Mouse (Mus musculus): Measurements from ENCODE around the gene 2310030G06Rik. TPM values are rescaled to one million over a fixed set of nuclear protein-coding genes. Genes with fewer than 3 reads are reported as not detected.

The 2310030G06Rik gene
- polyA plus RNA-seq, 1 experiment from 2014 or later = 9.3 TPM

DNA sequence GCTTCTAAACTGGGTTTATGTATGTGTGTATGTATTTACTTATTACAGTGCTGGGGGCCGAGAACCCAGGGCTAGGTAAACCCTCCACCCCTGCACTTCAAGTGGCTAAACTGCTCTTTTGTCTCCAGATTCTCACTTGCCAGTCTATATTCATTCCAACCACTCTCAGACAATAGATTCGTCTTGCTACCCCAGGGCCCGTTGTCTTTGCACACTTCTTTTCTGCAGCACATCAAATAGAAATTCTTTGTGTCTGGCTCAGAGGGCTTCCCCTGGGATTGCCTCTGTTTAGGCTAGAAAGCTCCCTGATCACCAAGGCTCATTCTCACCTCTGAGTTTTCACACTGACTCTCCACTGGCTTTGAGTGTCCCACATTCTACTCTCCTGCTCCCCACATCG lies 13.8 kb downstream of the 2310030G06Rik start:
- no peaks in the 10 kb centered on the region for H3K4me1 ChIP-seq (ENCODE audit: control insufficient read depth, insufficient read depth, low read length)
- 7% methylated on average over 4 of the region's 4 CpGs for WGBS
- no peak overlapping the region for H3K4me3 ChIP-seq (ENCODE audit: low read length)
- H3K9me3 ChIP-seq (ENCODE audit: control insufficient read depth, low read length) = no peaks in the 10 kb centered on the region
- H3K9ac ChIP-seq (ENCODE audit: low read depth, low read length) = no peak overlapping the region
- H3K27me3 ChIP-seq (ENCODE audit: control insufficient read depth, insufficient read depth, low read length) = no peaks in the 10 kb centered on the region
- no peak overlapping the region for H3K4me2 ChIP-seq (replicated peaks; ENCODE audit: low read depth, low read length)
- H3K27ac ChIP-seq (ENCODE audit: low read depth, low read length) = no peak overlapping the region
- ATAC-seq (ENCODE audit: low FRiP score, low TSS enrichment) = no peak
- no peaks in the 10 kb centered on the region for H3K36me3 ChIP-seq (ENCODE audit: control insufficient read depth, insufficient read depth, low read length)

DNA sequence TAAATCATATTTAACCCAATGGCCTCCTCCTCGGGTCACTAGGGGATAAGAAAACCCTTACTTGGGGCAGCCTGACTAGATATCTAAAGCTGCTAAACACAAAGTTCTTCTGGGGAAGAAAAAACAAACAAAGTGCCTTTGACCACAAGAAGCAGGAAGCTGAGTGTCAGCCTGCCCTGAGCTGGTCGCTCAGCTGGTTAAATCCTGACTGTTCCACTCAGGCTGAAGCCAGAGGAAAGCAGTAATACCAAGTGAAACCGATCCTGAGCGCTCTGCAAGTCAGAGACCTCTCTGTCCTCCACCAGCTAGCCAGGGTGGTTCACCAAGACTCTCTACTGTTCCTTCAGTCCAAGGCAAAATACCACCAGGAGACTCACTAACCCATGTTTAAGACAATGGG lies 16.7 kb downstream of the 2310030G06Rik start:
- Histone ChIP-seq H3K9ac (ENCODE audit: low read depth, low read length) (no peak overlapping the region), H3K36me3 (ENCODE audit: control insufficient read depth, insufficient read depth, low read length) (no peaks in the 10 kb centered on the region), H3K4me2 (replicated peaks; ENCODE audit: low read depth, low read length) (no peak overlapping the region), H3K9me3 (ENCODE audit: control insufficient read depth, low read length) (no peaks in the 10 kb centered on the region), H3K4me3 (ENCODE audit: low read length) (no peak overlapping the region), H3K27ac (ENCODE audit: low read depth, low read length) (no peak overlapping the region), H3K27me3 (ENCODE audit: control insufficient read depth, insufficient read depth, low read length) (no peaks in the 10 kb centered on the region), H3K4me1 (ENCODE audit: control insufficient read depth, insufficient read depth, low read length) (peaks cover 4% of the 10 kb centered on the region; the same call in 1 of the 2 replicates)
- WGBS = 34% methylated on average over 4 of the region's 4 CpGs
- ATAC-seq (ENCODE audit: low FRiP score, low TSS enrichment) = no peak

DNA sequence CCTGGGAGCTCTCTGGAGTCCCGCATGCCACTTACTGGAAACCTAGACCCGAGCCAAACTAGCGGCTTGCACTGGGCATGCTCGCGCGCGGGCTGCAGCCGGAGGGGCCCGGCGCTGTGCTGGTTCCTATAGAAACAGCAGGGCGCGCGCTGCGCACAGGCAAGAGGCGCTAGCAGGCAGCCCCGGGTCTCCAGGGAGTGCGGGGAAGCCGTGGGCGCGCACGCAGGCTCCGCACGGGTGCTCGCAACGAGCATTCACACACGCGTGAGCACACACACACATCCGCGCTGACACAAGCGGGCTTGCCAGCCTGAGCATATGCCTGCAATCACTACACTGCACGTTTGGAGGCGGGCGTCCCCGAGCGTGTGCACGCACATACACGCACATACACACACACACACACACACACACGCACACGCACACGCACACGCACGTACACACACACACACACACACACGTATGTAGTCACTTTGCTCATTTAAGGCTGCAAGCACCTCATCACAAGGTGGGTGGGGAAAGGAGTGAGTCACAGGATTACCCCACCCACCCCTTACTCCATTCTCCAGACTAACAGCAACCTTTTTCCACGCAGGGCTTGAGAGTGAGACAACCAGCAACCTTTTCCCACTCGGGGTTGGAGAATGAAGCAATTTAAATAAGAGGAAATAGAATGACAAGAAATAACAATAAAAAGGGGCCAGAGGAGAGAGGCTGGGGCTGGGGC lies 18.2 kb downstream of the 2310030G06Rik start:
- Histone ChIP-seq H3K4me3 (ENCODE audit: low read length) (peak overlapping the region; percentile 62), H3K9ac (ENCODE audit: low read depth, low read length) (peak overlapping the region; percentile 65), H3K4me2 (replicated peaks; ENCODE audit: low read depth, low read length) (peak overlapping the region; percentile 74), H3K36me3 (ENCODE audit: control insufficient read depth, insufficient read depth, low read length) (no peaks in the 10 kb centered on the region), H3K4me1 (ENCODE audit: control insufficient read depth, insufficient read depth, low read length) (peaks cover 4% of the 10 kb centered on the region; the same call in 1 of the 2 replicates), H3K27ac (ENCODE audit: low read depth, low read length) (no peak overlapping the region), H3K9me3 (ENCODE audit: control insufficient read depth, low read length) (no peaks in the 10 kb centered on the region), H3K27me3 (ENCODE audit: control insufficient read depth, insufficient read depth, low read length) (no peaks in the 10 kb centered on the region)
- peak; percentile 96 for ATAC-seq (ENCODE audit: low FRiP score, low TSS enrichment)
- WGBS = under 1% methylated on average over 45 of the region's 45 CpGs

DNA sequence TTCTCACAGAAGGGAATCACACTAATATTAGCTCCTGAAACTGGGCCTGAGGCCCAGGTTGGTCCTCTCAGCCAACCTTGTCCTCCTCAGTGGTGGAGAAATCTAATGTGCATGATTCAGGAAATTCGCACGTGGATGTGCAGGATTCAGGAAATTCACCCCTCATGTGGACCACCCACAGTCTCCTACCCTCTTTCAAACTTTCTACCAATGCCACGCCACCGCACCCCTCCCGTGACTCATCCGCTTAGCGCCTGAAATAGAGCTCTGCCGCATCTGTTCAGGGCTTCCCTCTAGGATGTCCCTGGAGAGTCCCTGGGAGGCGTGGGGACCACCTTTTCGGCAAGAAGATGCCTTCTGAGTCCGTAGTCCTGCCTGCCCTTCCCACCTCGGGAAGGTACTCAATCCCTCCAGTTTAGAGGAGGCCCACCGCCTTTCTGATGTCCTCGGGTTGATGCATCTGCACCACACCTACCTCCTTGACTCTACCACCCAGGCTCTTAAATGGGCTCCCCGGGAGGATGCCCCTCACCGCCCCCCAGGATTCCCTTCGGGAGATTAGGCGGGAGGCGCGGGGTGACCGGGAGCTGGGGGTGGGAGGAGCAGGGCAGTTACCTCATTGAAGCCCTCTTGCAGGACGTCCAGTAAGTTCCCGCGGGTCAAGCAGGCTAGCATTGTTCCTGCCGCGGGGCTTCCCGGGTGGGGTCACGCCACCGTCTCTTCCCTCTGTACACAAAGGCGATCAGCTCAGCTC lies 19.0 kb downstream of the 2310030G06Rik start:
- peak; percentile 65 for ATAC-seq (ENCODE audit: low FRiP score, low TSS enrichment)
- Histone ChIP-seq H3K27ac (ENCODE audit: low read depth, low read length) (no peak overlapping the region), H3K27me3 (ENCODE audit: control insufficient read depth, insufficient read depth, low read length) (no peaks in the 10 kb centered on the region), H3K4me3 (ENCODE audit: low read length) (peak overlapping the region; percentile 62), H3K4me1 (ENCODE audit: control insufficient read depth, insufficient read depth, low read length) (peaks cover 4% of the 10 kb centered on the region; the same call in 1 of the 2 replicates), H3K9ac (ENCODE audit: low read depth, low read length) (peak overlapping the region; percentile 65), H3K9me3 (ENCODE audit: control insufficient read depth, low read length) (no peaks in the 10 kb centered on the region), H3K4me2 (replicated peaks; ENCODE audit: low read depth, low read length) (peak overlapping the region; percentile 74), H3K36me3 (ENCODE audit: control insufficient read depth, insufficient read depth, low read length) (no peaks in the 10 kb centered on the region)
- 3% methylated on average over 30 of the region's 30 CpGs for WGBS

DNA sequence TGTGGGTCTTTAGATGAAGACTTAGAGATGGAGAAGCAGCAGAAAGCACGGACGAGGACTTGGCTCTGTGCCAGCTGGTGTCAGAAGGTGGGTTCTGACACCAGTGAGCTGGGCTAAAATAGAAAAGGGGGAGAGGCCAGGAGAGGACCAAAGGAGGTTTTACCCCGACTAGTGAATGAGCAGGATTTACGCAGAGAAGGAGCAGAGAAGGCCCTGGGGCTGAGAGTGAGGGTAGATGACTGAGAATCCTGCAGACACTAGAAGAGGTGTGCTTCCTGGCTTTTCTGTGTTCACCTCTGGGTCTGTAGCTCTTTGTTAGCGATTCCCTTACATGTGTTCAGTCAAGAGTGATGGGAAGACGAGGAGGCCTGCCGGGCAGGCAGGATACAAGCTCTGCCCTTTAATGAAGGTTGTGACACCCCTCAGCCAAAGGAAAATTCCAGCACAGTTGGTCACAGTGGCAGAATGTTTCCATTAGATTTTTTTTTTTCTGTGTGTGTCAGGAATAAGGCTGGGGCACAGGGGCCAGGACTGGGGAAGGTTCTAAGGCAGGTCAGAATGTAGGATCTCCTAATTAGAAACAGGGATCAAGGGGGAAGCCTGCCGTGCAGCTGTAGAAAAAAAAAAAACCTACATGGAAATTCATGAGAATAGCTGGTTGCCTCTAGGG lies 20.3 kb downstream of the 2310030G06Rik start:
- WGBS = 47% methylated on average over 8 of the region's 8 CpGs
- H3K4me2 ChIP-seq (replicated peaks; ENCODE audit: low read depth, low read length) = no peak overlapping the region
- no peak overlapping the region for H3K9ac ChIP-seq (ENCODE audit: low read depth, low read length)
- no peak for ATAC-seq (ENCODE audit: low FRiP score, low TSS enrichment)
- no peaks in the 10 kb centered on the region for H3K36me3 ChIP-seq (ENCODE audit: control insufficient read depth, insufficient read depth, low read length)
- peaks cover 4% of the 10 kb centered on the region; the same call in 1 of the 2 replicates for H3K4me1 ChIP-seq (ENCODE audit: control insufficient read depth, insufficient read depth, low read length)
- H3K4me3 ChIP-seq (ENCODE audit: low read length) = no peak overlapping the region
- no peaks in the 10 kb centered on the region for H3K27me3 ChIP-seq (ENCODE audit: control insufficient read depth, insufficient read depth, low read length)
- no peaks in the 10 kb centered on the region for H3K9me3 ChIP-seq (ENCODE audit: control insufficient read depth, low read length)
- H3K27ac ChIP-seq (ENCODE audit: low read depth, low read length) = no peak overlapping the region

DNA sequence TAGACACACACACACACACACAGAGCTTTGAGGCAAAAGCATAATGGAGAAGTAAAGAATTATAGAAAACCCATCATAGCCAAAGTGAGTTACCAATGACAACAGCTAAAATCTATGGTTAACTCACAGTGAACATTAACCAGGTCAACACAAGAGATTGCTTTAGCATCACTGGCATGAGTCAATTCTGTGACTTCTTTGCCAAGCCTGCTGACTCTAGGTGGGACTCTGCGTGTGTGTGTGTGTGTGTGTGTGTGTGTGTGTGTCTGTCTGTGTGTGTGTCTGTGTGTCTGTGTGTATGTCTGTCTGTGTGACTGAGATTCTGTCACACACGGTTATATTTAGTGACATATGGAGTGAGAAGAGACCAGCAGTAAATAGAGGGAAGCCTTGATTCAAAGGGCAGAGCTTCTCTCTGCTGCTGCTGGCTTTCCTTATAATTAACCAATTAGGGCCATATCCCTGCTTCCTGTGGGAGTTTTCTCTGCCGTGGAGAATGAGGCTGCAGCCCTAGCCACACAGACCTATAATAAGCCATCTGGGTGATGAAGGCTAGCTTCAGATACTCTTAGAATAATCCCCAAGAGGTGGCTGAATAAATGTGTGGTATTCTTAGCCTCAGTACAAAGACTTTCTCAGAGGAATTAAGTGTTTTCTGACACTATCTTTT lies 21.5 kb downstream of the 2310030G06Rik start:
- H3K4me1 ChIP-seq (ENCODE audit: control insufficient read depth, insufficient read depth, low read length) = peaks cover 4% of the 10 kb centered on the region; the same call in 1 of the 2 replicates
- H3K27ac ChIP-seq (ENCODE audit: low read depth, low read length) = no peak overlapping the region

DNA sequence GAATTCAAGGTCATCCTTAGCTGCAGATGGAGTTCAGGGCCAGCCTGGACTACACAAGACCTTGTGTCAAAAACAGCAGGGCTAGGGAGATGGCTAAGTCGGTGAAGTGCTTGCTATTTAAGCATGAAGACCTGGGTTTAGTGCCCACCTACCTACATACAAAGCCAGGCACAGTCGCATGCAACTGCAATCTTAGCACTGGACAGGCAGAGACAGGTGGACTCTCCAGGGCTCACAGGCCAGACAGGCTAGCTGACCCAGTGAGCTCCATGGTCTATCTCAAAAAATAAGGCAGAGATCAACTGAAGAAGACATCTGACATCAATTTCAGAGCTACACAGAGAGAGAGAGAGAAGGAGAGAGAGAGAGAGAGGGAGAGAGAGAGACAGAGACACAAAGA lies 22.2 kb downstream of the 2310030G06Rik start:
- Histone ChIP-seq H3K36me3 (ENCODE audit: control insufficient read depth, insufficient read depth, low read length) (no peaks in the 10 kb centered on the region), H3K9ac (ENCODE audit: low read depth, low read length) (no peak overlapping the region), H3K9me3 (ENCODE audit: control insufficient read depth, low read length) (no peaks in the 10 kb centered on the region), H3K4me3 (ENCODE audit: low read length) (no peak overlapping the region), H3K4me1 (ENCODE audit: control insufficient read depth, insufficient read depth, low read length) (peaks cover 4% of the 10 kb centered on the region; the same call in 1 of the 2 replicates), H3K27me3 (ENCODE audit: control insufficient read depth, insufficient read depth, low read length) (no peaks in the 10 kb centered on the region), H3K4me2 (replicated peaks; ENCODE audit: low read depth, low read length) (no peak overlapping the region), H3K27ac (ENCODE audit: low read depth, low read length) (no peak overlapping the region)
- WGBS = 90% methylated on average over 2 of the region's 2 CpGs
- no peak for ATAC-seq (ENCODE audit: low FRiP score, low TSS enrichment)

More for the DNA sequence above, 21.5 kb downstream of the 2310030G06Rik start:
- 45% methylated on average over 3 of the region's 3 CpGs for WGBS
- H3K9ac ChIP-seq (ENCODE audit: low read depth, low read length) = no peak overlapping the region
- H3K9me3 ChIP-seq (ENCODE audit: control insufficient read depth, low read length) = no peaks in the 10 kb centered on the region
- H3K4me2 ChIP-seq (replicated peaks; ENCODE audit: low read depth, low read length) = no peak overlapping the region
- no peak for ATAC-seq (ENCODE audit: low FRiP score, low TSS enrichment)
- no peak overlapping the region for H3K4me3 ChIP-seq (ENCODE audit: low read length)
- no peaks in the 10 kb centered on the region for H3K27me3 ChIP-seq (ENCODE audit: control insufficient read depth, insufficient read depth, low read length)
- H3K36me3 ChIP-seq (ENCODE audit: control insufficient read depth, insufficient read depth, low read length) = no peaks in the 10 kb centered on the region

DNA sequence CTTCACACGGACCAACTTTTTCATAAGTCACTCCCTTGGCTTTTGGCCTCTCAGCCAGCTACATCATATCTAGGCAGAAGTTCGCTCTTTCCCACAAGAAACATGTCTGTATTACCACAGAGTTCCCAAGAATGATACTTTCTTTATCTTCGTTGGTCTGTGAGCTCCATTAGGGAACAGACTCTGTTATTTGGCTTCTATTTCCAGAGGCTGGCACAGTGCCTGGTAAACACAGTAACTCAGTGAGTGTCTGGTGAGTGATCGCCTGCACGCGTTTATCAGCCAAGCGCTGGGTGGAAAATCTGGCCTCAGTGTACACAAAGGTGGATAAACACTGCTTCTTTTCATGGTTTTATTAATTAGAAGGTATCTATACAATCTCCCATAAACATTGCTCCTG lies 22.9 kb downstream of the 2310030G06Rik start:
- Histone ChIP-seq H3K27ac (ENCODE audit: low read depth, low read length) (no peak overlapping the region), H3K9me3 (ENCODE audit: control insufficient read depth, low read length) (no peaks in the 10 kb centered on the region), H3K4me1 (ENCODE audit: control insufficient read depth, insufficient read depth, low read length) (peaks cover 4% of the 10 kb centered on the region; the same call in 1 of the 2 replicates), H3K27me3 (ENCODE audit: control insufficient read depth, insufficient read depth, low read length) (no peaks in the 10 kb centered on the region), H3K4me2 (replicated peaks; ENCODE audit: low read depth, low read length) (no peak overlapping the region), H3K36me3 (ENCODE audit: control insufficient read depth, insufficient read depth, low read length) (no peaks in the 10 kb centered on the region), H3K9ac (ENCODE audit: low read depth, low read length) (no peak overlapping the region), H3K4me3 (ENCODE audit: low read length) (no peak overlapping the region)
- 74% methylated on average over 7 of the region's 7 CpGs for WGBS
- no peak for ATAC-seq (ENCODE audit: low FRiP score, low TSS enrichment)

Data from kidney, embryonic 14.5 days (tissue).